Mouse (Mus musculus): ENCODE data around the gene Sh3bgrl2.

DNA sequence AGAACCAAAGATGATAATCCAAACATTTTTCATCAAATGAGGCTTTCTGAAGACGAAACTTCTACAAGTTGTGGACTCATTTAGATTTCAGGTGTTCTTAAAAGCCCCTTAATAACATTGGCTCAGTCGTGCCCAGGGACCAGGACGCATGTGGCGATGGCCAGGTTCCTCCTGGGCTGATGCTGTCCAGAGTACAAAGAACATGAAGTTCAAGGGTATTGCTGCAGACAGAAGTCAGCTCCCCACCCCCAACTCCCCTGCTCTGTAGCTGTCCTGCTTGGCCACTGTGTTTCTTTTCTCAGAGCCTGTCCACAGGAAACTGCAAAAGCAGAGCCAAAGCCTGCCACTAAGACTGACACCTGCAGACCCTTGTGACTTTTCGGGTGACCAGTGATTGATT lies 45.7 kb downstream of the Sh3bgrl2 start:
- TF ChIP-seq CTCF (IDR thresholded peaks at IDR 0.05; ENCODE audit: extremely low read depth, insufficient read depth, low read length) (no peak), POLR2A (IDR thresholded peaks at IDR 0.05; ENCODE audit: extremely low read depth, insufficient read depth, low read length) (no peak)
